Mouse (Mus musculus) lung, embryonic 16.5 days (tissue): Measurements from ENCODE around the gene Map1b. TPM values are rescaled to one million over a fixed set of nuclear protein-coding genes. Genes with fewer than 3 reads are reported as not detected.

ENCODE experiments used
- ATAC-seq: fragments of 200-750 bp; cut with Nextera tagmentation; 2 replicates; pipeline ENCODE4 v1.8.0; 2017; ENCODE audit warnings: low read depth, mild to moderate bottlenecking, moderate library complexity
- H3K27ac ChIP-seq: fragments of 300-500 bp; sonication (generic); 2 replicates; pipeline ENCODE4 v1.5.1; 2014; ENCODE audit warnings: mild to moderate bottlenecking, control low read depth, low read length
- H3K27me3 ChIP-seq: fragments of 300-500 bp; sonication (generic); 2 replicates; pipeline ENCODE4 v1.6.1; 2014; ENCODE audit warnings: low read depth, low read length, mixed read lengths; ENCODE audit not compliant: control insufficient read depth, insufficient read depth
- H3K36me3 ChIP-seq: fragments of 300-500 bp; sonication (generic); 2 replicates; pipeline ENCODE4 v1.6.1; 2014; ENCODE audit warnings: low read length; ENCODE audit not compliant: control insufficient read depth, insufficient read depth
- H3K4me1 ChIP-seq: fragments of 300-500 bp; sonication (generic); replicated peaks from 2 replicates; pipeline ENCODE4 v1.6.1; 2014; ENCODE audit warnings: low read length, mixed read lengths; ENCODE audit not compliant: control insufficient read depth, insufficient read depth
- H3K4me2 ChIP-seq: fragments of 300-500 bp; sonication (generic); 2 replicates; pipeline ENCODE4 v1.6.1; 2014; ENCODE audit warnings: low read depth, low read length, control low read depth
- H3K4me3 ChIP-seq: fragments of 300-500 bp; sonication (generic); 2 replicates; pipeline ENCODE4 v1.5.1; 2014; ENCODE audit warnings: mild to moderate bottlenecking, low read length, control low read depth
- H3K9ac ChIP-seq: fragments of 300-500 bp; sonication (generic); 2 replicates; pipeline ENCODE4 v1.6.1; 2014; ENCODE audit warnings: low read length, control low read depth
- H3K9me3 ChIP-seq: fragments of 300-500 bp; sonication (generic); 2 replicates; pipeline ENCODE4 v1.6.1; 2016; ENCODE audit warnings: low read length; ENCODE audit not compliant: control insufficient read depth
- WGBS: fragments of 180-500 bp; shearing (Covaris S2); extraction: QIAGEN DNeasy Blood & Tissue Kit; methylation state at CpG from one replicate; pipeline ENCODE4 v1.1.7; 2014; 5-methylcytosine and 5-hydroxymethylcytosine counted together
- polyA plus RNA-seq: library from polyadenylated mRNA; unstranded; fragments of >200 nt; fragmentation: Nextera tagmentation; extraction: Ambion mirVana; gene quantifications from 2 replicates; pipeline ENCODE4 v1.2.1, GENCODE M21; 2015

The Map1b gene
- polyA plus RNA-seq, 1 experiment from 2014 or later: 67.1 TPM

DNA sequence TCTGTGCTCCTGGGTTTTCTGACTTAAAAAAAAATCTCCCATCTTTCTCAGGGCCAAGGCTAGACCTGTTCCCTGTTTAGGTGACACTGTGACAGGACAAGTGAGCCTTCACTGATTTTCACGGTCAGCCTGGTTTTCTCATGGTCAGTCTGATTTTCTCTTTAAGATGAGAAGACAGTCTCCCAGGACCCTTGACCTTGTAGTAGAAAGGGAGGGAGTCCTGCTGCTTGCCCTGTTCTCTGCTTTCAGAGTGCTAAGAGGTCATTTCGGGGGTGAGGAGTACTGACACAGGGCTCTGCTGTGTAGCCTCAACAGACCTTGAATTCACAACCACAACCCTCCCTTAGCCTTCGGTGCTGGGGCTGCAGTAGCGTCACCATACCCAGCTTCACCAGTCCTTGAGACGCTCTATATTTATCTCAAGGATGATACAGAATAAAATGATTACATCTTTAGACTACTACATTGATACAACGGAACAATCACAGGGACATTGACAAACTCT is 49.5 kb downstream of the Map1b start:
- 54% methylated on average over 6 of the region's 6 CpGs for WGBS
- Histone ChIP-seq H3K4me3 (no peak overlapping the region), H3K4me1 (peaks cover 2% of the 10 kb centered on the region), H3K27me3 (no peaks in the 10 kb centered on the region), H3K9me3 (no peaks in the 10 kb centered on the region), H3K27ac (peak overlapping the region; percentile 5; the same call in 1 of the 2 replicates), H3K4me2 (no peak overlapping the region), H3K9ac (no peak overlapping the region), H3K36me3 (no peaks in the 10 kb centered on the region)
- ATAC-seq: no peak

DNA sequence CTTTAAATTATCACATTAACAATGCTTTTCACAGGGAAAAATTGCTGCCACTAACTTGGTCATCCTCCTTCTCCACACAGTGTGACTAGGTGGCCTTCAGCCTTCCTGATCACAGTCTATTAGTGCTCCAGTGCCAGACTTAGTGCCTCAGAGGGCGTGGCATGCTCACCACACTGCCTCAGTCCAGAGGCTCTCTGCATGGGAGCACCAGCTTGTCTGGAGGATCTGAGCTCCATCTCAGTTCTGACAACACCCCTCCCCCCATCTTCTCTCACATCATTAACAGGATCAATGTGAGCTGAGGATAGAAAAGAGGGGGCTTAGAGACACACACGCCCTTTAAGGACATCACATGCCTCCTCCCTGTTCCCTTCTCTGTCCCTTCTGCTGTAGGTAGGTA is 50.3 kb downstream of the Map1b start:
- H3K36me3 ChIP-seq: no peaks in the 10 kb centered on the region
- H3K4me2 ChIP-seq: no peak overlapping the region
- H3K27me3 ChIP-seq: no peaks in the 10 kb centered on the region
- no peaks in the 10 kb centered on the region for H3K9me3 ChIP-seq
- peaks cover 2% of the 10 kb centered on the region for H3K4me1 ChIP-seq
- H3K27ac ChIP-seq: no peak overlapping the region
- peak; percentile 67 for ATAC-seq
- H3K9ac ChIP-seq: no peak overlapping the region
- H3K4me3 ChIP-seq: no peak overlapping the region
- WGBS: 60% methylated on average over 2 of the region's 2 CpGs

DNA sequence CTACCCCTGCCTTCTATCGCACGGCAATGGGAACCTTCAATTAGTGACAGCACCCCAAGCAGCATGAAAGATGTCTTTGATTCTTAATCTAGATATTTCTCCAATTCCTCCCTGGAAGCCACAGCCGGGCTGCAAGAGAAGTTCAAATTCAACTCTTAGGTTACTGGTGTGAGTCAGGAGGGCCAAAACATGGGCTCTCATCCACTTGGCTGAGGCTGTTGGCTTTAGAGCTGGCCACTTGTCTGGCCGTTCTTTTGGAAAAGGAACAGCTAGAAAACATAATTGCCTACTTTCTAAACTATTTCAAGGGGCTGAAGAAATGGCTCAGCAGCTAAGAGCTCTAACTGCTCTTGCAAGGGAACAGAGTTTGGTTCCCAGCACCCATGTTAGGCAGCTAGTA is 51.8 kb downstream of the Map1b start:
- no peak overlapping the region for H3K9ac ChIP-seq
- no peak overlapping the region for H3K4me3 ChIP-seq
- H3K9me3 ChIP-seq: no peaks in the 10 kb centered on the region
- peaks cover 2% of the 10 kb centered on the region for H3K4me1 ChIP-seq
- H3K36me3 ChIP-seq: no peaks in the 10 kb centered on the region
- no peak overlapping the region for H3K27ac ChIP-seq
- H3K4me2 ChIP-seq: no peak overlapping the region
- no peaks in the 10 kb centered on the region for H3K27me3 ChIP-seq
- ATAC-seq: no peak
- WGBS: 63% methylated on average over 4 of the region's 4 CpGs

DNA sequence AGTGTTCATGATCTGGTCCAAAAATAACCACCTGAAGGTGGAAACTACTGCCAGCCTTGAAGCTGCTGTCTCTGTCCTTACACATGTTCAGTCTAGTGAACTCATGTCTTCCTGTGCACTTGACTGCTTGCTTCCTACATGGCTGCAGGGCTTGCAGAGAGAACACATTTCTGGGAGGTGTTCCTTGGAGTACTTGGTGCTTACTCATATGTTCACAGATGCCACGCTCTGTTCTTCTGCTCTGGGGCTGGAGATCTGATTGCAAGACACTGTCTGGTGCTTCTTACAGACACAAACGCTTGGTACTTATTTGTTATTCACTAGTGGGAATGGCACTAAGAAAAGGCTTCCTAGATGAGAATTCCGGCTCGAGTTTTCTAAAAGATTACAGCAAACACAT is 54.5 kb downstream of the Map1b start:
- H3K4me2 ChIP-seq: no peak overlapping the region
- peaks cover 11% of the 10 kb centered on the region for H3K4me1 ChIP-seq
- H3K9ac ChIP-seq: no peak overlapping the region
- H3K4me3 ChIP-seq: no peak overlapping the region
- H3K27me3 ChIP-seq: no peaks in the 10 kb centered on the region
- H3K9me3 ChIP-seq: no peaks in the 10 kb centered on the region
- no peak for ATAC-seq
- 93% methylated on average over 4 of the region's 4 CpGs for WGBS
- no peak overlapping the region for H3K27ac ChIP-seq
- H3K36me3 ChIP-seq: no peaks in the 10 kb centered on the region

DNA sequence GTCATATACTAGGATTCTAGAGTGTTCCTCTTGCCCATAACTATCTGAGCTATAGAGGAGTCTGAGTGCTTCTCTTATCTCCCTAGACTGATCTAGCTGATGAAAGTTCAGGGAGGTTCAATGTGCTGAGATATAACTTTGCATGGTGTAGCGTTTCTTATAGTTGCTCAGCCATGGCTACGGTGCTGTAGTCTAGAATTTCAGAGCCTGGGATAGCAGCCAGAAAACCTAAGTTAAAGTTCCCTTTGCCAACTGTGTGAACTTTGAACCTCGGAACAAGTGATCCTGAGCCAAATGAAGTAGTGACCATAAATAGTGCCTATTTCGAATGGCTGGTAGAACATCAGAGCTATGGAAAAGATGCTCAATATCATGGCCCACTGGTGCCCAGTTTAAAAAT is 56.7 kb downstream of the Map1b start:
- H3K4me2 ChIP-seq: no peak overlapping the region
- peak; percentile 20; the same call in 1 of the 2 replicates for ATAC-seq
- H3K4me3 ChIP-seq: no peak overlapping the region
- no peak overlapping the region for H3K27ac ChIP-seq
- H3K4me1 ChIP-seq: peaks cover 9% of the 10 kb centered on the region; the same call in 1 of the 2 replicates
- no peaks in the 10 kb centered on the region for H3K36me3 ChIP-seq
- no peaks in the 10 kb centered on the region for H3K9me3 ChIP-seq
- WGBS: 56% methylated on average over 4 of the region's 4 CpGs
- no peaks in the 10 kb centered on the region for H3K27me3 ChIP-seq
- H3K9ac ChIP-seq: no peak overlapping the region

DNA sequence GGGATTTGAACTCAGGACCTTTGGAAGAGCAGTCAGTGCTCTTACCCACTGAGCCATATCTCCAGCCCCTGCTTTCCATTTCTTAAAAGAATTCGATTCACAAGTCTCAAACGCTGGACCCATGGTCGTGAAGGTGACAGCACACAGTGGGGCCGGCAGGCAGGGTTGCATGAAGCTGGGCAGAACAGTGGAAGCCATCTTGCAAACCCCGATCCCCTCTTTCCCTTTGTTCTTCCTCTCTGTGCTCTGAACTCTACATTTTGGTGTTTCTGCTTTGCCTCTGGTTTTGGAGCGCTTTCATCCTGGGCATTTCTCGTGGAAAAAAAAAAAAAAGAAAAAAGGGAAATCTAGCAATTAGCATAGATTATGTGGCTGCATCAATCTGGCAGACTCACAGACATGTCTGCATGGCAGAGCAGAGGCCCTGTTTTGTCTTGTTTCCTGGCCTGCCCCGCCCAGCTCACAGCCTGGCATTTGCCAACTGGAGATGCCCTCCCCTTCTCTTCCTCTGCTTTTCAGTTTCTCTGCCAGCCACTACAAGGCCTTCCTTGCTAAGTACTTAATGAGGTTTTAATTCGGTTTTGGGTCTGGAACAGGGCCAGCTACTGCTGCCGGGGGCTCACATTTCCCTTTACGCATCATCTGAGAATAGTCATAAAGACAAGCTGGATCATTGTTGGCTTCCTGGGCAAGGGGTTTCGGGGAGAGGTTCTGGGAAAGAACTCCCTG is 57.5 kb downstream of the Map1b start:
- H3K9ac ChIP-seq: no peak overlapping the region
- ATAC-seq: peak; percentile 20; the same call in 1 of the 2 replicates
- no peak overlapping the region for H3K4me3 ChIP-seq
- H3K9me3 ChIP-seq: no peaks in the 10 kb centered on the region
- peaks cover 9% of the 10 kb centered on the region; the same call in 1 of the 2 replicates for H3K4me1 ChIP-seq
- H3K4me2 ChIP-seq: no peak overlapping the region
- WGBS: 61% methylated on average over 12 of the region's 12 CpGs
- H3K36me3 ChIP-seq: no peaks in the 10 kb centered on the region
- no peaks in the 10 kb centered on the region for H3K27me3 ChIP-seq
- H3K27ac ChIP-seq: 0 out of 2 replicates have a peak overlapping the region, but pooled peaks have one; percentile 7

DNA sequence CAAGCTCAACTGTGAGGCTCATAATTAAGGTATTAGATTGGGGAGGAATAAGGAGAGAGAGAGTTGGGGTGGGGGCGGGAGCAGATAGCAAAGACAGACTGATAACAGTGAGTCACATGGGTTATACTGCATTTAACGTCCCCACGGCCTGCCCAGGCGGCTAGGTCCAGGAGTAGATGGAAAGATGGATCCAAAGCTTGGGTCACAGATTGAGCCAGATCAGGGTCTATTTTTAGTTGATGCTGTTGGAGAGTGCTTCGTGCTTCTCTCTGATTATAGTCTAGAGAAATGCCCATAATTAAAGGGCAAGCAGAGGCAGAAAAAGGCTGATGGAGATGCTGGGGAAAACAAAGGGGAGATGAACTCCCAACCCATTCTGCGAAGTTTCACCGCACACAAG is 61.4 kb downstream of the Map1b start:
- no peaks in the 10 kb centered on the region for H3K36me3 ChIP-seq
- no peak overlapping the region for H3K4me3 ChIP-seq
- ATAC-seq: no peak
- H3K27me3 ChIP-seq: no peaks in the 10 kb centered on the region
- H3K4me2 ChIP-seq: no peak overlapping the region
- H3K4me1 ChIP-seq: peaks cover 11% of the 10 kb centered on the region; the same call in 1 of the 2 replicates
- no peak overlapping the region for H3K27ac ChIP-seq
- H3K9ac ChIP-seq: no peak overlapping the region
- no peaks in the 10 kb centered on the region for H3K9me3 ChIP-seq
- WGBS: 84% methylated on average over 7 of the region's 7 CpGs

DNA sequence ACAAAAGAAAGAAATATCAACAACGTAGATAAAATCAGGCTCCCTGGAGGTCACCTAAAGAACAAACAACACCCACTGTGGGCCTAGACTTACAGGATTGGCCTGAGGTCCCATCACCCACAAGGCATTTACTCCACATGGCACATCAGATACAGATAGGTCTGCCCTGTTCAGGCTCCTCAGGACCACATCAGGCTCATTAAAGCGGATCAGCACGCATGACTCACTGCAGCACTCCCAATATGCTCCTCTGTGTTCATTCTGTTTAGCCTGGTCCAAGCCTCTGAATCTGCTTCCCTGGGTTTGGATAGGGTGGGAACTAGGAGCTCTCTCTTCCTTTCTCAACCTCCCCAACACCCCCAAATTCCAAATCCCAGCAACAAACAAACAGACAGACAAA is 63.9 kb downstream of the Map1b start:
- no peaks in the 10 kb centered on the region for H3K36me3 ChIP-seq
- H3K4me3 ChIP-seq: no peak overlapping the region
- H3K4me2 ChIP-seq: no peak overlapping the region
- ATAC-seq: no peak
- no peak overlapping the region for H3K27ac ChIP-seq
- H3K4me1 ChIP-seq: peaks cover 2% of the 10 kb centered on the region; the same call in 1 of the 2 replicates
- H3K9ac ChIP-seq: no peak overlapping the region
- WGBS: 77% methylated on average over 3 of the region's 3 CpGs
- H3K9me3 ChIP-seq: no peaks in the 10 kb centered on the region
- no peaks in the 10 kb centered on the region for H3K27me3 ChIP-seq

DNA sequence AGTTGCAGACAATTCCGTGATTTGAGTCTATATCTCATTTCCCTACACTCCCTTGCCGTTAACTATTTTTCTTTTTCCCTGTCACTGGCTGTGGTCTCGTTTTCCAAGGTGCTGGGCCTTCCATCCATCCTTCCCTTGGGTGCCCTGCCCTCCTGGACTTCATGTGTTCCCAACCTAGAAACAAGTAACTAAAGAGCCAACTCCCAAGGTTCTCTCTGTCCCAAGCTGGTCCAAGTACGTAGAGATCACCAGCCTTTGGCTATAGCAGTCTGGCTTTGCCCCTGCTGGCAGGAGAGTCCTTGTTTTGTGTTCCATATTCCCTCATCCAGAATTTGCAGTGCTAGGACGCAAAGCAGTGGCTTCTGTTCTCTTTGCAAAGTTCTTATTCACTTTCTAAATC is 65.1 kb downstream of the Map1b start:
- Histone ChIP-seq H3K9ac (no peak overlapping the region), H3K27ac (no peak overlapping the region), H3K36me3 (no peaks in the 10 kb centered on the region), H3K4me1 (peaks cover 9% of the 10 kb centered on the region), H3K27me3 (no peaks in the 10 kb centered on the region), H3K4me3 (no peak overlapping the region), H3K4me2 (no peak overlapping the region), H3K9me3 (no peaks in the 10 kb centered on the region)
- 83% methylated on average over 5 of the region's 5 CpGs for WGBS
- no peak for ATAC-seq
